Mouse (Mus musculus) adrenal gland, postnatal 14 days (tissue): ENCODE measurements around the gene 1700003F12Rik. TPM values are rescaled to one million over a fixed set of nuclear protein-coding genes. Genes with fewer than 3 reads are reported as not detected.

Experiments
- DNase-seq: peaks from one replicate; pipeline ENCODE4 v3.0.0; 2021; ENCODE audit warnings: mixed read lengths
- total RNA-seq: library from RNA; stranded (reverse); gene quantifications from 2 replicates; pipeline ENCODE4 v1.2.3, GENCODE M21; 2021

1700003F12Rik gene
- total RNA-seq, 1 experiment from 2014 or later = not detected

GRCm38 (mm10) chr2:154549127-154549885 lies 2.4 kb downstream of the 1700003F12Rik start:
- peak; percentile 88 for DNase-seq

- DNase-seq = no peak
Measured at GRCm38 (mm10) chr2:154549886-154550189, 3.0 kb downstream of the 1700003F12Rik start.

GRCm38 (mm10) chr2:154550937-154551336 lies 4.1 kb downstream of the 1700003F12Rik start:
- no peak for DNase-seq

- DNase-seq = no peak
Measured at GRCm38 (mm10) chr2:154551476-154551875, 4.6 kb downstream of the 1700003F12Rik start, which contains the start of gene Actl10. Gene Actl10 (plus strand): TSS chr2:154551776.

- no peak for DNase-seq
Measured at GRCm38 (mm10) chr2:154551927-154552326, 5.0 kb downstream of the 1700003F12Rik start.

- DNase-seq = peak; percentile 90
Measured at GRCm38 (mm10) chr2:154552424-154552907, 5.6 kb downstream of the 1700003F12Rik start.

GRCm38 (mm10) chr2:154555235-154555634 lies 8.3 kb downstream of the 1700003F12Rik start:
- DNase-seq = no peak

- peak; percentile 47 for DNase-seq
Measured at GRCm38 (mm10) chr2:154557184-154557832, 10.4 kb downstream of the 1700003F12Rik start.

GRCm38 (mm10) chr2:154558264-154559039 lies 11.6 kb downstream of the 1700003F12Rik start, which contains the start of gene Necab3:
Gene Necab3 (minus strand): TSS chr2:154558890.
- peak; percentile 80 for DNase-seq

GRCm38 (mm10) chr2:154563612-154564170 lies 16.8 kb downstream of the 1700003F12Rik start:
- no peak for DNase-seq

- no peak for DNase-seq
Measured at GRCm38 (mm10) chr2:154565562-154565961, 18.7 kb downstream of the 1700003F12Rik start.

GRCm38 (mm10) chr2:154566641-154567040 lies 19.8 kb downstream of the 1700003F12Rik start:
- DNase-seq = no peak

GRCm38 (mm10) chr2:154567766-154568165 lies 20.9 kb downstream of the 1700003F12Rik start:
- no peak for DNase-seq

- DNase-seq = peak; percentile 45
Measured at GRCm38 (mm10) chr2:154568329-154569070, 21.6 kb downstream of the 1700003F12Rik start.

GRCm38 (mm10) chr2:154569071-154569748 lies 22.3 kb downstream of the 1700003F12Rik start:
- DNase-seq = peak; percentile 86

- DNase-seq = peak; percentile 99
Measured at GRCm38 (mm10) chr2:154569836-154570286, 23.0 kb downstream of the 1700003F12Rik start, which contains the start of gene E2f1. Gene E2f1 (minus strand): TSS chr2:154569892.

- no peak for DNase-seq
Measured at GRCm38 (mm10) chr2:154570666-154571065, 23.8 kb downstream of the 1700003F12Rik start.

- no peak for DNase-seq
Measured at GRCm38 (mm10) chr2:154571266-154571665, 24.4 kb downstream of the 1700003F12Rik start.

- no peak for DNase-seq
Measured at GRCm38 (mm10) chr2:154571976-154572375, 25.1 kb downstream of the 1700003F12Rik start.

- no peak for DNase-seq
Measured at GRCm38 (mm10) chr2:154572996-154573395, 26.1 kb downstream of the 1700003F12Rik start.

GRCm38 (mm10) chr2:154574271-154574670 lies 27.4 kb downstream of the 1700003F12Rik start:
- DNase-seq = no peak
